ENCODE assay signal across 17 mouse cellular contexts in genomic region chr2:92924677-92925259, GRCm38 (mm10).
"Had no signal": no experiment of that assay in that cellular context is flagged by ENCODE, and none has a peak within 500 bp of the region (broad histone marks: within the 10 kb centered on the region; RNA-seq: fewer than 3 reads in every experiment).

No protein-coding gene starts in this region.

- H3K36me3 ChIP-seq: limb, embryonic 13.5 days; liver, embryonic 12.5 days; liver, embryonic 15.5 days; lung, embryonic 15.5 days; midbrain, embryonic 10.5 days had no signal

- H3K9me3 ChIP-seq: limb, embryonic 13.5 days; liver, embryonic 12.5 days; liver, embryonic 15.5 days; lung, embryonic 15.5 days; midbrain, embryonic 10.5 days had no signal

- H3K27me3 ChIP-seq: liver, embryonic 15.5 days; lung, embryonic 15.5 days had no signal

- ATAC-seq: liver, embryonic 12.5 days; midbrain, embryonic 16.5 days had no signal

- H3K4me1 ChIP-seq: liver, embryonic 12.5 days; liver, embryonic 15.5 days; lung, embryonic 15.5 days had no signal

- H3K4me2 ChIP-seq: limb, embryonic 13.5 days; liver, embryonic 12.5 days; liver, embryonic 15.5 days; lung, embryonic 15.5 days had no signal

- DNase-seq: kidney, adult 9 months; kidney, postnatal 14 days; kidney, postnatal 4 days; left cerebral cortex, postnatal 4 days; liver; lung, adult 18-20 months; lung, postnatal 10 days; lung, postnatal 36 days; thymus, adult 18-20 months; thymus, postnatal 36 days had no signal

- H3K4me3 ChIP-seq: limb, embryonic 13.5 days; liver, embryonic 12.5 days; liver, embryonic 15.5 days; lung, embryonic 15.5 days; megakaryocyte, embryonic 14.5 days; midbrain, embryonic 10.5 days had no signal

- H3K9ac ChIP-seq: limb, embryonic 13.5 days; liver, embryonic 12.5 days; liver, embryonic 15.5 days; lung, embryonic 15.5 days had no signal

- H3K27ac ChIP-seq: limb, embryonic 13.5 days; liver, embryonic 12.5 days; liver, embryonic 15.5 days; lung, embryonic 15.5 days; midbrain, embryonic 10.5 days had no signal
